Mouse (Mus musculus) liver, adult 10 weeks (tissue): Measurements from ENCODE around the gene Mfsd8. TPM values are rescaled to one million over a fixed set of nuclear protein-coding genes. Genes with fewer than 3 reads are reported as not detected.

Experiments
- polyA plus RNA-seq: library from polyadenylated mRNA; stranded (reverse); fragments of 350-450 nt; fragmentation: Illumina TruSeq; extraction: RNeasy Lipid Tissue Mini Kit (QIAGEN cat#74804); gene quantifications from one replicate; pipeline ENCODE4 v1.2.3, GENCODE M21; 2014; ENCODE audit warnings: low read depth, low replicate concordance

Mfsd8 gene
- 20.6 TPM for polyA plus RNA-seq

DNA sequence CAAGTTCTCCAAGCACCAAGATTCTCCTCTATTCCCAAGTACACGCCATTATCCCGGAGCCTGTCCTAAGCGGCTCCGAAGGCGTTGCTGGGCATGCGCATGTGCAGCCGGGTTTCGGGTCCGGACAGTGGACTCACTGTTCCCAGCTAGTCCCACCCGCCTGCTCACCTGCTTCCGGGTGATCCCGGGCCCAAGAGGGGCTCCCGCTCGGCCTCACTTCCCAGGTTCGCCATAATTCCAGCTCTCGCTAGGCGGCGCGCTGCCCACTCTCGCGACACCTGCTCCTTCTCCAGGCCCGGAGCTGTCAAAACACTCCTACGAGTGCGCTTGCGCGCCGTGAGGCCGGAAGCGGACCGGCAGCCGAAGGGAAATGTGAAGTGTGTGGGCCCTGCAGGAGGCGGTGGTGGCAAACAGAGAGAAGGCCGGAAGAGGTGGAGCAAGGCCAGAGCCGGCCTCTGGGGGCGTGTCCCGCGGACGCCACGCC lies at the start of gene Mfsd8:
Gene Mfsd8, minus strand, starts transcription at position 414 of the 484 bp plus-strand sequence.

DNA sequence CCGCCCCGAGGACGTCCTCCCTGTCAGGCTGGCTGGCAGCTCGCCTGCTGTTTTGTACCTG lies 101 bp upstream of the Mfsd8 start, which contains the start of gene Abhd18:
Gene Abhd18, plus strand, starts transcription at position 14 of the 61 bp plus-strand sequence.

DNA sequence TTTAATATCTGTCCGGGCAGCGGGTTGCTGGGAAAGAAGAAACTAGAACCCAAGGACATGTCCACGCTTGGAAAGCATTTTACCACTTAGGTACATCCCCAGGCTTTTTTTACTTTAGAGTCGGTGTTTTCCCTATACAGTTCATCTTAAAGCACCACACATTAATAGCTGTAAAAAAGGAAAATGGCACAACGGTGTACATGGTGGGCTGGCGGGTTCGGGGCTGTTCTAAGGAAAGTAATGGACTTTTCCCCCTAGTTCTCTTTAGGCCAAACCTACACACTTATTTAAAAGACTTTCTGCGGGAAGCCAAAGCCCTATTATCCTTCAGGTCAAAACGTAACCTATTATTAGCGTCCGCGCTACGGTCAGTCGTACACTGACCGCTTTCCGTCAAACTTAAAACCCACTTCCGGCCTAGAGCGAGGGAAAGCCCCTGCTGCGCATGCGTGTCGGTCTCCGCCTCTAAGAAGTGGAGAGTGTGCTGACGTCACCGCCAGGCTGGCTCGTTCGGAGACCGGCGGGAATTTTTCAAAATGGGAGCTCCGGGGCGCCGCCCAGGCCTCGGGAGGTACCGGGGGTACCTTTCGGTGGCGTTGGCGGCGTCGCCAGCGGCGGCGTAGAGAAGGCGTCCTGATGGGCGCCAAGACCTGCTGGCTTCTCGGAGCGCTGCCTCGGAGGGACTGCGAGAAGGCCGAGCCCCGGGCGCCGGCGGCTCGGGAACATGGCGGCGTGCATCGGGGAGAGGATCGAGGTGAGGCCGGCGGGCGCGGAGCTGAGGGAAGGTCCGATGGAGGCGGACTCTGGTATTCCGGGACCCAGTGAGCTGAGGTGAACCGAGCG lies 46.9 kb downstream of the Mfsd8 start, which contains the start of gene Plk4:
Gene Plk4, plus strand, starts transcription at position 490 of the 843 bp plus-strand sequence.

Other genes with a start within 250 kb of the Mfsd8 start
- not detected for gene Slc25a31, start 138.0 kb downstream of the Mfsd8 start, polyA plus RNA-seq
- gene Hspa4l, start 102.4 kb downstream of the Mfsd8 start, polyA plus RNA-seq: 29.5 TPM
- 1.5 TPM for gene Plk4, start 46.9 kb downstream of the Mfsd8 start, polyA plus RNA-seq
- 41.6 TPM for gene Abhd18, start 84 bp upstream of the Mfsd8 start, polyA plus RNA-seq
- not detected for gene 1700034I23Rik, start 55.7 kb upstream of the Mfsd8 start, polyA plus RNA-seq
- gene Larp1b, start 102.9 kb upstream of the Mfsd8 start, polyA plus RNA-seq: 173 TPM
- 73.3 TPM for gene Pgrmc2, start 236.2 kb upstream of the Mfsd8 start, polyA plus RNA-seq